Mouse (Mus musculus) large intestine, adult 2 months (tissue): ENCODE results near the gene Urb1. TPM values are rescaled to one million over a fixed set of nuclear protein-coding genes. Genes with fewer than 3 reads are reported as not detected.

Source experiments
- DNase-seq: peaks from one replicate; pipeline ENCODE4 v3.0.0-alpha.2; 2012; ENCODE audit warnings: low read depth, low spot score
- whole genome bisulfite sequencing: fragments of 180-500 bp; shearing (Covaris S2); methylation state at CpG from one replicate; pipeline ENCODE4 v1.1.7; 2018; 5-methylcytosine and 5-hydroxymethylcytosine counted together
- polyA plus RNA-seq: library from polyadenylated mRNA; depleted of rRNA; stranded (reverse); fragments of >200 nt; gene quantifications from 2 replicates; pipeline ENCODE4 v1.2.3, GENCODE M21; 2012

The Urb1 gene
- polyA plus RNA-seq, 1 experiment = 2.7 TPM

DNA sequence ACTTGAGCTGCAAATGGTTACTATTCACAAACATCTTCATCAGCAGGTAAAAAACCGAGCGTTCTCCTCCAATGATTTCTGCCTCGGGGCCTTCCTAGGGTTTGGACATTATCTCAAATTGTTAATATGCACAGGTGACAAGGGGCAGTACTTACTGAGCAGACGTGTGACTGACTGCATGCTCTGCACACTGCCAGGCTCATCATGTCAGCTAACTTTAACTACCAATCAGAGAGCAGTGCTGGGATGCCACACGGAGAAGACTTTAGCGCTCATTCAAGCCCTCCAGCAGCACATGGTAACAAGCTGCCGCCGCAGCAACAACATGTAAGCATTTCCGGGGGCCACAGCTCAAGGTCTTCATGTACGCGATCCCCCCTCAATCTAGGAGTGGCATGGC is 26.9 kb downstream of the Urb1 start:
- DNase-seq = no peak

DNA sequence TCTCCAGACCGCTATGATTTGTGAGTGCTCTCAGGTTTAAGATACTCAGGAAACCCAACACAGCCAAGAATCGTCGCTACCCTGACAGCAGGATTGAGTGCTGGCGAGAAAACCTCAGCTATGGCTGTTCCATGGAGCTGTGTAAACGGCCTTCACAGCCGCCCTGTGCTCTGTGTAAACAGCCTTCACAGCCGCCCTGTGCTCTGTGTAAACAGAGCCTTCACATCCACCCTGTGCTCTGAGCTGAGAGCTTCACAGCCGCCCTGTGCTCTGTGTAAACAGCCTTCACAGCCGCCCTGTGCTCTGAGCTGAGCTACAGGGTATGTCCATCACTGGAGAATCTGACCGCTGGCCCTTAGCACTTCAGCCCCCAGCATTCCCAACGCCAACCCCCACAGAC is 30.4 kb downstream of the Urb1 start:
- 17% methylated on average over 11 of the region's 11 CpGs for WGBS
- DNase-seq = peak; percentile 8

More for the DNA sequence above, 26.9 kb downstream of the Urb1 start:
- WGBS = 89% methylated on average over 11 of the region's 11 CpGs

DNA sequence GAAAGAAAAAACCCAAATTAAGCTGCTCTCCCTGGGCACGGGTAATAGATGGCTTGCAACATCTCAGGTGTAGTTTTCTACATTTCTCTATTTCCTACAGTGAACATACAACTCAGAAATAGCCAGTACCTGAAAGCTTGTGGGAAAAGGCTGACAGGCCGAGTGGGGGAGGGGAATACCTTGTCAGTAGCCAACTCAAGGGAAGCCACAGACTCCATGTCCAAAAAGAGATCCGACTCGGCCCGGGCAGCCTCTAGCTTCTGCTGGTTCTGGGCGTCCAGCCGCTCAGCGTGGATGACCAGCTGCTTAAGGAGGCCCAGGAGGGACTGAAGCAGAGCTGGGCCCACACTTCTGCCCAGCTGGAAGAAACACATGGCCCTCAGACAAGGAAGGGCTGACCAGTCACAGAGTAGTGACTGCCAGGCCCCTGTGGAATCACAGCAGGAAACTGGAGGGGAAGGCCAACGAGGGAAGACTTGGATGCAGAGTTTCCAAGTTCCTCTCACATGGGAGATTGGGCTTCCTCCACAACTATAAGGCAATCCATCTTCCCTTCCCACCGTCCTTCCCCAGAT is 34.2 kb downstream of the Urb1 start:
- 81% methylated on average over 10 of the region's 10 CpGs for WGBS
- DNase-seq = no peak

DNA sequence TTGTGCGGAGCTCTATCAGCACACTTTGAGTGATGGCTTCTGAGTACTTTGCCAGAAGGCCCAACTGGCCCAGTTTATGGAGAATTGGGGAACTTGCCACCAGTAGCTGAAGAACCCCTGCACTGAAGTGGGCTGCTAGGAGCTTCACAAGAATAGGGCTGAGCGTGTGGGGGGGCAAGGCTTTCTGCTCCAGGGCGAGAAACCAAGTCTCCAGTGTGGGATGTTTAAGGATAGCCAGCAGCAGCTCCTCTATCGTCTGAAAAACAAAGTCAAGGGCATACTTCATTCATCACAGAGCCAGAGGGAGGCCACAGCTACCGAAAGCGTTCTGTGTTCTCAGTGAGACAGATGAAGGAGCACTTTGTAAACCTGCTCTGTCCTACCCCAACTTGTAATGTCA is 35.6 kb downstream of the Urb1 start:
- 92% methylated on average over 6 of the region's 6 CpGs for WGBS
- no peak for DNase-seq

DNA sequence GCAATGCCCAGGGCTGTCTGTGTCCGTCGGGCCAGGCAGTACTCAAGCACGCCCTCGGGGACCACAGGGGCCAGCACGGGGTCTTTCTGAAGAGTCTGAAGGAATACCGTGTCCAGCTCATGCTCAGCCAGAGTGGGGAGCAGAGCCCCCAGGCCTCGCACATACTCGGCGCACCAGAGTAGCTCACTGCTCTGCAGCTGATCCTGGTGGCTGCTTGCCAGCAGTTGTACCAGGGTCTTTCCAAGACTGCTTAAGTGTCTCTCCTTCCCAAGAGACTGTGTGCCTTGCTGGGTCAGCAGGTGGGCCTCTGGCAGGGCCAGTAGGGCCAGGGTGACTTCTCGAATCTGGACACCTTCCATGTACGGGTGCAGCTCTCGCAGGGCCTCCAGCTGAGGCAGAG is 36.0 kb downstream of the Urb1 start:
- DNase-seq = no peak
- 90% methylated on average over 12 of the region's 12 CpGs for WGBS

DNA sequence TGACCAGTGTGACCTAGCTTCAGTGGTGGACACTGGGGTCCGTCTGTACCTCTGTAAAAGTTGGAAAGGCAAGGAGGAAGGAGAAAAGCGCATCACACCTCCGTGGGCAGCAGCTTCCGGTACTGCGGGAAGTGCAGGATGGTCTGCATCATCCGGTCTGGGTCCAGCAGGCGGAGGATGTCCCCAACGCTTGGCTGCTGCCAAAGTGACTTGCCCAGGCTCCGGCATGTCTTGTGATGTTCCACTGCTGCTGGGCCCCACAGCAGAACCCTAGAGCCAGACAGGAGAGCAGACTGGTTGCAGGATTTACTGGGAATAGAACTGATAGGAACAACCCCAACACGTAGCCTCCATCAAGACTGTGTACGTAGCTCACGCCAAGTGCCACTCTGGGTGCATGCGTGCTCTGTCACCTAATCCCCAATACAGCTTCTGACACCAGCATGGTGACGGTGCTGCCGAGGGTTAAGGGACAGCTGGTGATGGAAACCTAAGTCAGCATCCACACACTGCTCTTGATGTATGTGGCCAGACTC is 43.2 kb downstream of the Urb1 start:
- WGBS = 96% methylated on average over 15 of the region's 15 CpGs
- no peak for DNase-seq

DNA sequence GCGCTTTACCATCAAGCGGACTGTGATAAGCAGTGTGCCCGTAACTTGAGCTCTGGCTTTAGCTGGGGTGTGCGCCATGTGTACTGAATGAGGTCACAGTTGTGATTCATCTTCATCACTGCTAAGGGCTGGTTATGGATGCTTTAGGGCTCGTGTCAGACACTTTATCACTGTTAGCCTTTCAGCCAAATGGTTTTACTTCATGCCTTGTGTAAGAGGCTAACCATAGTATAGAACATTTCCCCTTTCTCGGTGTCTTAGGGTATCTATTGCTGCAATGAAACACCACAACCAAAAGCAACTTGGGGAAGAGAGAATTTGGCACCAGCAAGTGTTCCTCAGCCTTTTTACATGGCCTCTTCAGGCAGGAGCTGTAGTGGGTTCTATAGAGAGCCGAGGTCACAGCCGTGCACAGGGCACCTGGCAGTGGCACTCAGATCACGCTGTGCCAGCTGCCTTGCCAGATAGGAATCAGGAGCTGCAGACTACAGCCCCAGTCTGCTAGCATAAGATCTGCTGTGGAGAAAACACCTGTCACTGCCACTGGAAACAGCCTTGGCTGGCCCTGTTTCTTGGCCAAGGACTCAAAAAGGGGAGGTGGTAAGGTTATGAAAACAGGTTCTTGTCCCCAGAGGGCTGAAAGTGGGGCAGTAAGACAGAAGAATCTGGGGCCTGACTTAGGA is 44.9 kb downstream of the Urb1 start:
- 93% methylated on average over 9 of the region's 9 CpGs for WGBS
- DNase-seq = no peak

DNA sequence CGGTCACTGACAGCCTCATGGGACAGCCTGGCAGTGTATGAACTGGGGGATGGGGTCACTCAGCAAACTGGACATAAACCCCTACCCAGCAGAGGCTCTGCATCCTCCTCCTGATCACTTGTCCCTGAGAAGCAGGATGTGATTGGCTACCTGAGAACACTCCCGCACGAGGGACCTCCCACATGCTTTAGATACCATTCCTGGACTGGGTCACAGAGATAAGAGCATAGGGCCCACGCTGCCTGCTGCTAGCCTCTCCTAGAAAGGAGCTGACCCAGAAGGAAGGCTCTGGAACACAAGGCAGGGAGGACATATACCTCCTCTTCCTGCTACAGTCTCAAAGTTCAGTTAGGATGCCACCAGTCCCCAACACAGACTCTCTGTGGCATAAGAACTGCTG is 49.7 kb downstream of the Urb1 start:
- DNase-seq = no peak
- 60% methylated on average over 4 of the region's 4 CpGs for WGBS

DNA sequence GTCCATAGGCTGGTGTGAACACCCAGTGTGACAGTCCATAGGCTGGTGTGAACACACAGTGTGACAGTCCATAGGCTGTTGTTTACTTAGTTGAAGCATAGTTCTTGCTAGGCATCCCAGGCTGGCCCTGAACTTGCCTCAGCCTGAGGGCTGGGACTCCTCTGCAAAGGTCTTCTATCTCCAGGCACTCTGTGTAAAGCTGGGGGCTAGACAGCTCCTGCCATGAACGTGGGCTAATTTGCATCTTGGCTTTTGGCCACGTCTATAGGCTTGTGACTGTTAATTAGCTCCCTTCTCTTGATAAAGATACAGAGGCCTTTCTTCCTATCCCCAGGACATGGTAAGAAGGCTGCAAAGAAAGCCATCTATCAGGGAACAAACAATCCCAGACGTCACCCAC is 50.9 kb downstream of the Urb1 start:
- 64% methylated on average over 3 of the region's 3 CpGs for WGBS
- DNase-seq = no peak

DNA sequence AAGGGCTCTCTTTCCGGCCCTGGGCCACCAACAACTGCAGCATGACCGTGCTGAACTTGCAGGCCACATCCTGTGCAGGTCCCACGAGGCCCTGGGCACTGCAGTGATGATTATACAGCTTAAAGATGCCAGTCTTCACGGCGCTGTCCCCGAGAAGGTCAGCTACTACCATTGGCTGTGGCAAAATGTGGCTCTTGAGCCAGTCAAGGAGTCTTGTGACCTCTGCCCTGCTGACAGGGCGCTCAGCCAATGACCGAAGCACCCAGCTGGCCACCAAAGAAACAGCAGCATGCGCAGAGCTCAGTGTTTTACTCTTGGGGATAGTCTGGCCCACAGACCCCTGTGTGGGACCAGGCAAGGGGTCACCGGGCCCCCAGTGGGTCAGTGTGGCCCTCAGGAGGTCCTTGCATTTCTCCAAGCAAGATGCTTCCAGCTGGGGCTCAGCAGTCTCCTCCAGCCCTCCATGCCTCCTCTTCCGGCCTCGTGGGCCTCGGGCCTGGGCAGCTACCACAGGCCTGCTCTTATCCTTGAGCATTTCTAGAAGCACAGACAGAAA is 56.7 kb downstream of the Urb1 start:
- WGBS = 89% methylated on average over 13 of the region's 13 CpGs
- DNase-seq = no peak

DNA sequence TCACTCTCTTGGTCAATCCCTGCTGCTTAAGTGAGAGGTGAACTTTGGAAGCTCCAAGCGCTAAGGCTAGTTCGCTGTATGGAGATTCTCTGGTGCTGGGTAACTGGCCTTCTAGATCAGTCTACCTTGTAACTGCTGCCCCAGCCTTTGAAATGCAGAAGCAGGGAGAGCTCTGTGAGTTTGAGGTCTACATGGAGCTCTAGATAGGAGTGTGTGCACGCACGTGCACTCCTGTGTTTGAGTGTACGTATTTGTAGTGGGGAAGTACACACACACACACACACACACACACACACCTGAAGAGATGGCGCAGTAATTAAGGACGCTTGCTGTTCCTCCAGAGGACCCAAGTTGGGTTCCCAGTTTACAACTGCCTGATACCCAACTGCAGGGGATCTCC is 62.0 kb downstream of the Urb1 start:
- WGBS = 96% methylated on average over 7 of the region's 7 CpGs

DNA sequence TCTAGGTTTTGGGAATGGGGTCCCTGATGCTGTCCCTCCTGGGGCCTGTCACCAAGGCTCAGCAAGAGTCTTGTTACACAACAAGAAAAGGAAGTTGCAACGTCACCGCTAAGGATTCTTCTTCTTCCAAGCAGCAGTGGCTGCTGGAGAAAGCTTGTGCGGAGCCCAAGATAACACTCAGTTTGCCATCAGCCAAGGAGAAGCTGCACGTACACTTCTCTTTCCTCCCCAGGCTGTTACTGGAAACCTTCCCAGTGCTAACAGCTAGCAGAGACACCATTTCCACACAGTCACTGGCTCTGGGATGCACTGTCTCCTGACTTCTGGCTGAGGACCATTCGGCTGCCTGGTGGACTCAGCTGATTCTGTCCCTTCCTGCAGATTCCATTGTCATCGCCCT is 63.1 kb downstream of the Urb1 start:
- 83% methylated on average over 6 of the region's 6 CpGs for WGBS
- no peak for DNase-seq

More for the DNA sequence above, 62.0 kb downstream of the Urb1 start:
- DNase-seq = no peak

DNA sequence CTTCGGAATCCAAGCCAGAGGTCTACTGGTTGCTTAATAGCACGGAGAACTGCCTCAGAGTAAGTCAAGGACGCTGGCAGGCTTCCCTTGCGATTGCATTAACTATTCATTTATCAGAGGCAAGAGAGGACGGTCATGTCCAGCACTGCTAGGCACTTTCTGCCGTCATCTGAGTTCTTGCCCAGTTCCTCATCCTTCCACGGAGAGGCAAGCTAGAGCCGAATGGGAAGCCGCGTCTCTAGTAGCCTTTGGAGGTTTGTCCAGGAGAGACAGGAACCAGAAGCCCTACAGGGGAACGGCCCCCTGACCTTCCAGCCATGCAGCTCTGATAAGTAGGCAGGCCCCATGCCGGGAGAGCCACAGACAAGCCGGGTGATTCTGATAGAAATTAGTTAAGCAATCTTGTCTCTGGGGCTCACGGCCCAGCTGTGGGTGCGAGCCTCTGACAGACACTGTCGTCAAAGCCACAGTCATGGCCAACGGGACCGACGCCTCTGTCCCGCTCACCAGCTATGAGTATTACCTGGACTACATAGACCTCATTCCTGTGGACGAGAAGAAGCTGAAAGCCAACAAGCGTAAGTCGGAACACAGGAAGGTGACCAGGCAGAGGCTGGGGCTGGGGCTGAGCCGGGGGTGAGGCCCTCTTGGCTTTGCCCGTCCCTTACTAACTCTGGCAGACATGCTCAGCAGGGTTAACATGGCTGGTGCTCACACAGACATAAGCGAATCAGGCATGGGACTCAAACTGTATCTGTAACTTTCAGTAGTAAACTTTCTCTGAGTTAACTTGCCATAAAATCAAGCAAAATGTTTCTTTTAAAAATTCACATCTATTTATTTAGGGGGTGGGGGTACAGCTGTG is 71.9 kb downstream of the Urb1 start, which contains the start of gene Mrap:
TSS of gene Mrap (plus strand) at position 116 of the 865 bp plus-strand sequence.
- DNase-seq = no peak
- WGBS = 81% methylated on average over 26 of the region's 26 CpGs

DNA sequence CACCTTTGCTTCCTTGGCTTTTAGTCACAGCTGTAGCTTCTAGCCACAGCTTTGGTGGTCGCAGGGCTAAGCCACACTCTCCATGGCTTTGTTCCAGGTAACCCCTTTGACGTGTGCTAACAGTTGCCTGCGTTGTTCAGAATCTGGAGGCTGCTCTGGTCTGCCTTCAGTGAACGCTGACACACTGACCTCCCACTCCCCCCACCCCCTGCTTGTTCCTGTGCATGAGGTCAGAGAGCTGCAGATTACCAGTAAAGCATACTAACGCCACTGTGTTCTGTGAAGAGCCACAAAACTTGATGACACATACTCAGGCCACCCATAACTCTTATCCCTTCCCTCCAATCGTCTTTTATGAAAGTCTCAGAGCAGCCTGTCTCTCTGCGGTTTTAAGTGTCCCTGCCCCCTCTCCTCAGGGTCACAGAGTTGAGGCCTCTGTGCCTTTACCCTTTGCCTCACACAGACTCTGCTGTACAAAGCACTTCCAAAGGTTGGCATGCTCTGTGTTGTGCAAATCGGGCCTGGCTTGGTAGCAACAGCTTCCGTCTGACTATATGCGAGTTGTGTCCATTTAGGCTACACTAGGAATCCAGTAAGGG is 73.4 kb downstream of the Urb1 start:
- DNase-seq = no peak
- WGBS = 54% methylated on average over 10 of the region's 10 CpGs

DNA sequence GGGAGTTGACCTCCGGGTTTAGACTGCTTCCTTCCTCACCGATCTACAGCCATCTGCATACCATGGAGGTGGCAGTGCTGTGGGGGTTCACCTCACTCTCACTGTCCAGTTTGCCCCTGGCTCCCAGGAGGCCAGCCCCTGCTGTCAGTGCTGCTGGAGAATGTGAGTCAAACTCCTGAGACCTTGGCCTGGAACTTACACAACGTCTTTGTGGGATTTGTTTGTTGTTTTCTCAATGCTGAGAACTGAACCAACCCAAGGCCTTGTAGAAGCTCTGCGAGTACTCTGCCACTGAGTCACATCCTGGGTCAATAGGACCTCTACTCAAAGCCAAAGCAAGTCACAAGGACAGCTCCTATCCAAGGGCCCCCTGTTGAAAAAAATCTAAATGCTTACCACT is 74.6 kb downstream of the Urb1 start:
- no peak for DNase-seq
- WGBS = 59% methylated on average over 4 of the region's 4 CpGs

DNA sequence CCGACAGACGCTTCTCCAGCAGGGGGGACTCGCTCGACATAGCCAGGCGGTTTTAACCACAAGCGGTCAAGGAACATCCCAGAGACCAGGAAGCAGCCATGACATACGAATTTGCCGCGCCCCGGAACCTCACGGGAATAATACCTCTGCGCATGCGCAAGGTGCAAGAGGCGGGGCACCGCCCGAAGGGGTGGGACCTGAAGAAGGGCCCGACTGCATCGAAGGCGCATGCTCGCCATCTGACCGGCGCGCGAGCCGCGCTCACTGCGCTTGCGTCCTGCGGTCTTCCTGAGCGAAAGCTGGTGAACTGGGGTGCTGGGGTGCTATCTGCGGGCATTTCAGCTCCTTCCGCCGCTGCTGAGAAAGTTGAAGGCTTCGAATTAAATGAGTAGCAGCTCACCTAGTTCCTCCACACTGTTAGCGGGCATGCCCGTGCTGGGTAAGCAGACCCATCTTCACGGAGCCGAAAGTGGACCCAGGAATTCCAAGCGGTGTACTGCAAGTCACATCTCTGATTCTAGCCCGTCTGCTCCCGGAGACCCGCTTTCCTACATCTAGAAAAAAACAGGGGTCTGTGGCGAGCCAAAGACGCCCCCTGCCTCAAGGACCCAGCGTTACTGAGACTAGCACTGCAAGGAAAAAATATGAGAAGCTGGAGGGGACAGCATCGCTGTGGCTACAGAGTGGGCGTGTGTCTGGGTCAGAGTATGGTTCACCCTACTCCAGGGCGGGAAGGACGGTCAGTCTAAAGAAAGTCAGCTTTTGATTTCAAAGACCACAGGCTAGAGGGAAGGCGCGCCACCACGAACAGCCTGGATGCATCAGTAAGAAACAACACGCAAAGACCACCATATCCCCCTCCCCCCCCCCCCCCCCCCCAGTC is 82.7 kb downstream of the Urb1 start, which contains the start of gene Mis18a:
TSS of gene Mis18a (minus strand) at position 172 of the 883 bp plus-strand sequence.
- WGBS = 2% methylated on average over 53 of the region's 53 CpGs
- DNase-seq = peak; percentile 88

DNA sequence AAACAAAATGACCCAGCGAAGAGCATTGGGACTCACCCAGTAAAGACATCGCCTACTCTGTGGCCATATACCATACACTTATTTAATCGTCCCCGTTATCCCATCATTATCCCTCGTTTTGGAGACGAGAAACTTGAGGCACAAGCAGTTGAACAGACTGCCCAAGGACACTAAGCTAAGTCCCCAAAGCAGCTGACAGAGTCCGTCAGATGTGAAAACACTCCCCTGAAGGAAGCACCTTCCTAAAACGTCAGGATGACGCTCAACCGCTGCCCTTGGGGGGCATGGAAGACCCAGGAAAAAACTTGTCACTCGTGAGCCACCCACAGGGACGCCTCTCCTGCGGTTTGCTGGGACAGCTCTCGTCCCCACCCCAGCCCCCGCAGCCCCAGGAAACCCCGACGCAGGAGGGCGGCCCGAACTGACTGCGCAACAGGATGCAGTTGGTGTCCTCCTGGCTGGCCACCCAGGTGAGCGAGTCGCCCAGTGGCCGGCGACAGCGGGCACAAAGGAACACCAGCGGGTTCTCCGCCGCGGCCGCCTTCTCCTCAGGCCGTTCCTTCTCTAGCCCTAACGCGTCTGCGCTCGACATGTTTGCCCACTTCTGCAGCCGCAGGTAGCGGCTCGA is 83.5 kb downstream of the Urb1 start:
- DNase-seq = no peak
- WGBS = 3% methylated on average over 38 of the region's 38 CpGs

DNA sequence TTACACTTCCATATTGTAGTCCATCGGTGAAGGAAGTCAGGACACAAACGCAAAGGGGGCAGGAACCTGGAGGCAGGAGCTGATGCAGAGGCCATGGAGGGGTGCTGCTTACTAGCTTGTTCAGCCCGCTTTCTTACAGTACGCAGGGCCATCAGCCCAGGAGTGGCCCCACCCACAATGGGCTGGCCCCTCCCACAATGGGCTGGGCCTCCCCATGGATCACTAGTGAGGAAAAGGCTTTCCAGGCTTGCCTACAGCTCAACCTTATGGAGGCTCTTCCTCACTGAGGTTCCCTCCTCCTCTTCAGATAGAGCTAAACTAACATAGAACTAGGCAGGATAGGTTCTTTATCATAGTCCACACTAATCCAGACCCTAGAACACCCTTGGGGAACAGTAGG is 86.2 kb downstream of the Urb1 start:
- 88% methylated on average over 4 of the region's 4 CpGs for WGBS

More for the DNA sequence above, 86.2 kb downstream of the Urb1 start:
- DNase-seq = no peak
